Mouse (Mus musculus) gonadal fat pad, adult 2 months (tissue): ENCODE results near the gene Nepro. TPM values are rescaled to one million over a fixed set of nuclear protein-coding genes. Genes with fewer than 3 reads are reported as not detected.

Experiments
- DNase-seq: peaks from one replicate; pipeline ENCODE4 v3.0.0-alpha.2; 2012; ENCODE audit warnings: low read depth
- polyA plus RNA-seq: library from polyadenylated mRNA; depleted of rRNA; stranded (reverse); fragments of >200 nt; gene quantifications from 2 replicates; pipeline ENCODE4 v1.2.3, GENCODE M21; 2012; rRNA removed

Gene Nepro
- 4.0 and 4.2 TPM in 2 replicates for polyA plus RNA-seq

DNA sequence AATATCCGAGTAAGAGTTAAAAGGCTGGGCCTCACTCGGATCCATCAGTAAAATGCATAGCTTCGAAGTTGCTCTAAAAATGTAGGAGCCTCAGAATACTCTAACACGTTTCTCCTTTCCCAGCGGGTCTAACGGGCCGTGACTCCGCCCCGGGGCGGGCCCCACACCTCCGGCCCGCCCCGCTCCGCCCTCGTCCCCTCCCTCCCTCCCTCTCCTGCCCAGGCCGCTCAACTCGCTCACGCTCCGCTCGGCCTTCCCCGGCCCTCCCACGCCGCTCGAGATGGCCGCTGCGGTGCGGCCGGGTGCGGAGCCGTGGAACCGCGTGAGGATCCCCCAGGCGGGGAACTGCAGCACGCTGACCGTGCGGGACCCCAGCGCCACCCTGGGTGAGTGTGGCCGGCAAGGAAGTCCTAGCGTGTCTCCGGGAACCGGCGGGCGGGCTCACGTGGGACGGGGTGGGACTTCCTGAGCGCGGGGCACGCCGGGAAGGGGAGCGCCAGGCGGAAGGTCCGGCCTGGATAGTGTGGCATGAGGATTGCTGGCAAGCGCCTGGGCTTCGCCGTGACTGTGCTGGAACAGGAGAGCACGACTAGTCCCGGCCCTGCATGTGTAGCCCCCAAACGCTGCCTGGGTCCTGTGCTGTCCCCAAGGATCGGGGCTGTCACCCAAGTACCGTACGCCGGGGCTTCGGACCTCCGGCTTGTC is at the start of gene Nepro:
TSS of gene Nepro (plus strand) at position 219 of the 705 bp plus-strand sequence.
- DNase-seq, result peak; percentile 51

GRCm38 (mm10) chr16:44676357-44676756 is 47.7 kb upstream of the Nepro start:
- DNase-seq, result peak; percentile 97

DNA sequence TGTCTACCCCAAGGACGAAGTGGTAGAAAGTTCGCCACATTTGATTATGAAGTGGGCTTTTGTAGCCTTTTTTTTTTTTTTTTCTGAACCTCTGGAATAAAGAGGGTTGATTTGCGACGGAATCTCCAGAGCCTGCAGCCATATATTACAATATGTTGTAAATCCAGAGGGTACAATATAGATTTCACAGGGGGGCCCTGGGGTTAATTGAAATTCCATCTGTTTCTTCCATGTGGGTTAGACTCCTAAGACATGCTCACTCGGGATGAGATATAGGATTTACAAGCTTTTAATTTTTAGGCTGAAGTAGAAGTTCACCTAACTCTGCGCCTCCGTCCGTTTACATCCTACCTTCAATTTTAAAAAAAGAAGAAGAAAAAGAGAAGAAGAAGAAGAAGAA is 45.0 kb upstream of the Nepro start:
- no peak for DNase-seq

DNA sequence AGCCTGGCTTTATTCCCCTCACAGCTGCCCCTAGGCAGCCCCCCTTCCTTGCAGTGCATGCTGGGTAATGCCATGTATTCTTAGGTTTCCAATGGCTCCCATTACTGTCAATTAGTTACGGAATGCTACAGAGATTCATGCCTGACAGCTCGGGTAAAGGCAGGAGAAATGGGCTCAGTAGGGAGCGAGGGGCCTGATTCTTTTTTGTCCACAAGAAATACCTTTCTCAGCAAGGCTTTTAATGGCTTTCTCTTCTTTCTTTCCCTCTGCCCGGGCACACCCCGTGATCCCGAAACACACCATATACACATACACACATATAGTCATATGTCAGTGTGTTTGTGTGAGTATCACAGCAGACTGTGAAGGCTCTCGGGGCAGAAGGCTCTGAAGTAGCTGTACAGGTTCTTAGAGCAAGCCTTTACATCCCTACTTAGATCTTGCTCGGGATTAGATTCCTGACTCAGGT is 44.6 kb upstream of the Nepro start:
- DNase-seq, result no peak

DNA sequence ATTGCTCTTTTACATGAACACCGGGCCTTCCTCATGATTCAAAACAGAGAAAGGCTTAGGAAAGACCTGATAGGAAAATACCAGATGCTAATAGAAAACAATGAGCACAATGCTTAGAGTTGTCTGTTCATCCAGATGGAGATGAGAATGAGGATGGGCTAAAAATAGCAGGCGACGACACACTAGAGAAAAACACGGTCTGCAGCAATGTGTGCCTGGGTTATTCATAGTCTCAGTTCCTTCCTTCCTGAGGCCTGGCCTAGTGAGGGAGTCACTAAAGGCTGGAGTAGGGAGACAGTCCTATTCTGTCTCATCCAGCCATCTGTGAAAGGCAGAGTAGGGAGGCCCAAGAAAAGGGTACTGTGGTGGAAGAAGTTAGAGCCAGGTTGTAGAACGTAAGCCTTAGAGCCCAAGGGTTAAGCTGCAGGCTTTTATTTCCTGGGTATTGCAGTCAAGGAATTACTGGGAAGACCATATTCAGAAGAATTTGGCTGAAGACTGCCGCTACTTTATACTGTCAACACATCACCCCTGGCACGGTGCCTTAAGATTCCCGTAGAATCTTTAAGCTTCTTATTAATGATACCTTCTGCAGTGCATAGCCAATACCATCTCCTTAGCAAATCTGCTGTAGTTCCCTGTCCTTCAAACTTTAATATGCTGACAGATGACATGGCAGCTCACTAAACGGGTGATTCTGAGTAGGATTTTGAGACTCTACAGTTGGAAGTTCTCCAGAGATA is 43.2 kb upstream of the Nepro start:
- DNase-seq, result no peak

DNA sequence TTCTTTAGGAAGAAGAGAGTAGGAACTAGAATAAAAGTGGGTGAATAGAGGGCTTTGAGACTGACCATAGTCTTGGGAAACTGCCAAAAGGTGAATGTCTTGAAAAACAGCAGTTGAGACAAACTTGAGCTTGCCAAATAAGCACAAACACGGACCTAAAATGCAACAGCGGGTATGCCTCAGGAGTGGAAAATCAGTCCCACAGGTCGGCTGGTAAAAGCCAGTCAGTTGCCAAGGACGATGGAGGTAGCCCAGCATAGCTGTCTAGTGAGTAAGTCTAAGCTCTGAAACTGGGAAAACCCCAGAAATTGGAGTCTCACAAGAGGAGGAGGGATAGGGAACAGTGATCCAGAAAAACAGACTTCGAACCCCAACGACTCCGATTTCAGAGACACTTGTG is 39.5 kb upstream of the Nepro start:
- DNase-seq, result no peak

DNA sequence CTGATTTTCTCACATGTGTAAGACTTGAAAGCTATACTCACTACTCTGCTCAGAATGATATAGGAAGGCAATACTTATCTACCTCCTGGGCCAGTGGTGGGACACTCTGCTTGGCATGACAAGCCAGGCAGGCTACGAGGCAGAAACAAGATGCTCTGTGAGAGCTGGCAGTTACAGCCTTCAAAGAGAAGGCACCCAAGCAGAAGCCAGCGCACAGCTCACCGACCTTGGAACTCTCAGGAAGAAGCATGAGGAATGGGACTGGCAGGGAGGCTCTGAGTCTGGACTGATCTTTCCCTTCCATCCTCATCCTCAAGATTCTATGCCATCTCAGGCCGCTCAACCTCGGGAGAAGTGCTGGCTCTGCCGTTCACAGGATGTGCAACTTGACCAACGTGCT is 38.7 kb upstream of the Nepro start:
- DNase-seq, result no peak

GRCm38 (mm10) chr16:44686991-44687718 is 36.9 kb upstream of the Nepro start:
- no peak for DNase-seq

DNA sequence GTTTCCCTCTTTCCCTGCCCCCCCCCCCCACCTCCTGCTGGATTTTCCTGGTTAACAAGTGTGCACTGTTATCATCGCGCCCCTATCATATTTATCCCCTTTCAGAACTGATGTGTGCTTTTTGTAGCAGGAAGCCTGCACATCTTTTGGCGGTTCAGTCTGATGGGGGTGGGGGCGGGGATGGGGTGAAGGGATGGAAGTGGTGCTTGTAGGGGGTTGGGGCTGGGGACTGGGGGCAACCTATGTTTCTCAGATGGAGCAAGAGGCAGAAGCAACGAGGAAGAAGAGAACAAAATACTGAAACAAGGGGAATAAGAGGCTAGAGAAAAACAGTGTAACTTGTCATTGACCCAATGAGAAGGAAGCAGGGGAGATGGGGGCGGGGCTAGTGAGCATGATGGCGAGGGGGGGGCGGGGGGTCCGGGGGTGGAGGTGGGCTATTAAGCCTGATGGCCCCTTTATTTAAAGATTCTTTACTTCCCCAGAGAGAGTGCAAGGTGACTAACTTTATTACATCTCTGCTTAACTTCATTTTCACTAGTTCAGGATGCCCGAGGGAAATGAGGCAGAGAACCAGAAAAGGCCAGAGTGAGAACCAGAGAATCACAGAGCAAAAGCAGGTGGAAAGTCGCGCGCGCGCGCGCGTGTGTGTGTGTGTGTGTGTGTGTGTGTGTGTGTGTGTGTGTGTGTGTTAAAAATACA is 36.2 kb upstream of the Nepro start:
- DNase-seq, result no peak

GRCm38 (mm10) chr16:44688507-44688906 is 35.6 kb upstream of the Nepro start:
- no peak for DNase-seq

GRCm38 (mm10) chr16:44690501-44690900 is 33.6 kb upstream of the Nepro start:
- DNase-seq, result no peak

- DNase-seq, result no peak
These were observed 33.0 kb upstream of the Nepro start for GRCm38 (mm10) chr16:44691066-44691465.

DNA sequence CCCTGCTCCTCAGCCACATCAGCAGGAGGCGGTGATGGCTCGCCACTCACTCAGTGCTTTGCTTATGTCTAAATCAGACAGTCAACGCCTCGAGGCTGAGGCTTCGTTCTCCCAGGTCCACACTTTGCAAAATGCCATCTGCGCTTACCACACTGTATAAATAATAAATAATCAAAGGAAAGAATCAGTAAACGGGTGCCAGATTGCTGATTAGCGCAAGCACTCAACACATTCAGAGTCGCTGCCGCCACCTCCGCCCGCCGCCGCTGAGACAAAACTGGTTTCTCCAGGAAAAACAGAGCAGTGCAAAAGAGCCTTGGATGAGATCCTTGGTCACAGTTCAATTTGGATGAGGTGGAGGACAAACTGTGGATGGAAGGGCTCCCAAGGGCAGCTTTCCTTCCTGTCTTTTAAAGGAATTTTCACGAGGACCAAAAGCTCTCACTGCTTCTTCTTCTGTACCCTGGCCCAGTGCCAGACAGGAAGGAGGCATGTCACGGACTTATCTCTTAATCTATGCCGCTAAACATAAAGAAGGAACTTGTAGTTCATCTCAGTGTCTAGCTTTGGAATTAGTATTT is 32.5 kb upstream of the Nepro start:
- peak; percentile 81 for DNase-seq

DNA sequence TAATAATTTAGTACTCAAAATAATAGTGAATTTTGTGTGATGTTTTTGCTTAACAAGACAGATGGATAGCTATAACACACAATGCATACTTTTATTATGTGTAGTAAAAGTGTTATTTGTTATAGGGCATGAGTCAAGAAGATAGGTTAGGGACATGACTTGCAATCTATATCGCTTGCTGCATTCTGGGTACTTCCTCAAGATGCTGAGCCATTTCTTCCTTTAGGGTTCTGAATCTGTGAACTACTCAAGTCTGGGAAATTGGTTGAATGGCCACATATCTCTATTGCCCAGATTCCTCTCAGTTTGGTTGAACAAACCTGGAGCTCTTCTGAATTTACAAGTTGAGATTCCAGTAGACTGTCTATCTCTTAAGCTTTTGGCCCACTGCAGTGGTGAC is 31.6 kb upstream of the Nepro start:
- DNase-seq, result no peak

- no peak for DNase-seq
These were observed 30.4 kb upstream of the Nepro start for GRCm38 (mm10) chr16:44693695-44694094.

DNA sequence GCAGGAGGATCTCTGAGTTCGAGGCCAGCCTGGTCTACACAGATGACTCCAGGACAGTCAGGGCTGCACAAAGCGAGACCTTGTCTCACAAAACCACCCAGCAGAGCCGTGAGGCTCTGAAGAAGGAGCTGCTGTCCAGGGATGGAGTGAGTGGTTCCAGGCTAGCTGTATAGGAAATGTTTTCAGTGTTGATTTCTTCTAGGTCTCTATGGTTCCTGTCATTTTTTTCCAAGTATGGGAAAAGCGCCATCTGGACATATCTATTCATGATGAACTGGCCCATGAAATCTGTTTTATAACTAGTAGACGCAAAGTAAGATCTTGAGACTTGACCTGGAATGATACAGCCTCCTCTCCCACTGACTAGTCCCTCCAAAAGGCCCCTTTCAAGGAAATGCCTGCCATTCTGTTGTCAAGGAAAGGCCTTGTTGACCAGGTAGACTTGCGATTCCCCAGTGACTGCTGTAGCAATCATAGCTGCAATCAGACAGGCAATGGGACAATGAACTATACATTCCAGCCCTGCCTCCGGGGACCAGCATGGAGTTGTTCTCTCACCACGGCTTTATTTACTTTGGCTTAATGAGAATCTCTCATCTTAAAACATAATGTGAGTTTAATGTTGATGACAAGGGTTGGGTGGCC is 28.8 kb upstream of the Nepro start:
- no peak for DNase-seq

- no peak for DNase-seq
These were observed 28.1 kb upstream of the Nepro start for GRCm38 (mm10) chr16:44695859-44696620.

DNA sequence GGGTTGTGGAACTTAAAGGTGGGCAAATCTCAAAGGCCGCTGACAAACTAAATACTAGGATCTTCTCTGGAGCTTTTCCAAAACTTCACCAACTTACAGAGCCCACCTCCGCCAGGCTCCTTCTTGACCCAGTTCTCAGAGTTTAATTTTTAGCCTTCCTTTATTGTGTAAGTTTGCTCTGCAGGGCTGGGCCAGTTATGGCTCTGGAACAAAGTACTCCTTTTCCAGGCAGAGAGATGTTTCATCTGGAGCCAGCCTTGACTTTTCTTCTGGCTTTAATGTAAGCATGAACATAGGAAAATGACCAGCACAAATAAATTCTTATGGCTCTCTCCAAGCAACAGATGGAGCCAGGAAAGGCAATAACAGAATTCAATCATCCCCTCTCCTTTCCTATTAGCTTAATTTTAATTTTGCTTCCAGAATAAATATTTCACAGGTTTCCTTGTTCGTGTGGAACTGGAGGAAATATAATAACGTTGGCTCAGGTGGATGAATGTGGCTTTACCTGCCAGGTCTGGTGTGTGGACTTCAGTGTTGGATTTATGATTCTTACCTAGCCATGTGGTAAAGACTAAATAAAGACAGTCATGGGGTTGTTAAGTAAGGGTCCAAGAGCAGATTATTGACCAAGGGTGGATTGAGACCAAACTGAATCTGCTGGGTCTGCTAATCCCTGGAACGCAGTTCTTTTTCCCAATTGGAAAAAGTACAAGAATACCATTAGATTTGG is 26.5 kb upstream of the Nepro start:
- DNase-seq, result no peak

DNA sequence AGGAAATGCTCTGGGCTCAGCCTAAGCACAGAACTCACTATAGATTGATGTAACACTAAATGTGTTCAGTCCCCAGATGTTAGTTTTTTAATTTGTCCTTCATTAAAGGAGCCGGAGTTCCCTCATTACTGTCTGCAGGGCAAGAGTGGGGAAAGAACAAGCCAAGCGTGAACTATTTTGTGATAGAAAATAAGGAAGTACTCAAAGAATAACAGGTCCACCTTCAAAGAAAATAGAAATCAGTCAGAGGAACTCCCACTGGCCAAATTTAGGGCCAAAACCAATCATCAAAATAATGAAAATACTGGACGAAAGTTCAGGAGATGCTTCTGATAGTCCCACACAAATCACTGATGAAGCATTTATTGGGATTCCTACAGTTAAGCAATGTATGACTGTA is 22.9 kb upstream of the Nepro start:
- no peak for DNase-seq

- no peak for DNase-seq
These were observed 21.8 kb upstream of the Nepro start for GRCm38 (mm10) chr16:44702272-44702671.
